Mouse (Mus musculus) forebrain, embryonic 13.5 days (tissue): ENCODE measurements around the gene Tmem185a. TPM values are rescaled to one million over a fixed set of nuclear protein-coding genes. Genes with fewer than 3 reads are reported as not detected.
"Not testable (repeated sequence)": the region's sequence is repeated elsewhere in the genome, so short reads cannot be mapped to it uniquely, and the experiment has no call there.

ENCODE experiments used
- ATAC-seq: fragments of 200-750 bp; cut with Nextera tagmentation; 2 replicates; pipeline ENCODE4 v1.8.0; 2017
- H3K27ac ChIP-seq: fragments of 300-500 bp; sonication (generic); 2 replicates; pipeline ENCODE4 v1.5.1; 2015; ENCODE audit warnings: inconsistent platforms, mild to moderate bottlenecking, moderate library complexity
- H3K27me3 ChIP-seq: fragments of 300-500 bp; sonication (generic); 2 replicates; pipeline ENCODE4 v1.6.1; 2015; ENCODE audit warnings: mild to moderate bottlenecking, inconsistent platforms
- H3K36me3 ChIP-seq: fragments of 300-500 bp; sonication (generic); 2 replicates; pipeline ENCODE4 v1.6.1; 2015; ENCODE audit warnings: mild to moderate bottlenecking, inconsistent platforms; ENCODE audit not compliant: poor library complexity, severe bottlenecking
- H3K4me1 ChIP-seq: fragments of 300-500 bp; sonication (generic); 2 replicates; pipeline ENCODE4 v1.6.1; 2015; ENCODE audit warnings: inconsistent platforms
- H3K4me2 ChIP-seq: fragments of 300-500 bp; sonication (generic); 2 replicates; pipeline ENCODE4 v1.6.1; 2015; ENCODE audit warnings: inconsistent platforms, mild to moderate bottlenecking, moderate library complexity
- H3K4me3 ChIP-seq: fragments of 300-500 bp; sonication (generic); 2 replicates; pipeline ENCODE4 v1.5.1; 2015; ENCODE audit warnings: mild to moderate bottlenecking, inconsistent platforms
- H3K9ac ChIP-seq: fragments of 300-500 bp; sonication (generic); 2 replicates; pipeline ENCODE4 v1.6.1; 2015; ENCODE audit warnings: mild to moderate bottlenecking, inconsistent platforms
- H3K9me3 ChIP-seq: fragments of 300-500 bp; sonication (generic); replicated peaks from 2 replicates; pipeline ENCODE4 v1.6.1; 2016; ENCODE audit warnings: inconsistent platforms
- WGBS: fragments of 180-500 bp; shearing (Covaris S2); methylation state at CpG from one replicate; pipeline ENCODE4 v1.1.7; 2015; 5-methylcytosine and 5-hydroxymethylcytosine counted together
- polyA plus RNA-seq: library from polyadenylated mRNA; unstranded; fragments of >200 nt; fragmentation: Nextera tagmentation; extraction: Ambion mirVana; gene quantifications from 2 replicates; pipeline ENCODE4 v1.2.1, GENCODE M21; 2015

Tmem185a gene
- polyA plus RNA-seq = 44.6 and 47.7 TPM in 2 replicates

- Histone ChIP-seq H3K9ac (peak within 1 kb of the TSS; percentile 72), H3K27me3 (no peaks in the 10 kb centered on the region), H3K4me2 (peak within 1 kb of the TSS; percentile 60), H3K4me1 (peaks cover 7% of the 10 kb centered on the region), H3K36me3 (no peaks in the 10 kb centered on the region), H3K9me3 (no peaks in the 10 kb centered on the region), H3K4me3 (peak within 1 kb of the TSS; percentile 52), H3K27ac (peak within 1 kb of the TSS; percentile 85)
- peak; percentile 95 for ATAC-seq
- 19% methylated on average over 29 of the region's 42 CpGs for WGBS
These were observed at the start of gene Tmem185a for GRCm38 (mm10) chrX:70476792-70477776. Gene Tmem185a (minus strand): TSS chrX:70477180.

GRCm38 (mm10) chrX:70514413-70514812 lies 37.4 kb upstream of the Tmem185a start:
- not testable (repeated sequence) for H3K4me1 ChIP-seq, H3K4me3 ChIP-seq, H3K27me3 ChIP-seq, H3K27ac ChIP-seq, H3K9me3 ChIP-seq, H3K36me3 ChIP-seq, H3K4me2 ChIP-seq, H3K9ac ChIP-seq, ATAC-seq
- WGBS = 79% methylated on average over 3 of the region's 3 CpGs

GRCm38 (mm10) chrX:70487328-70487727 lies 10.3 kb upstream of the Tmem185a start:
- ATAC-seq = not testable (repeated sequence)

GRCm38 (mm10) chrX:70482154-70482553 lies 5.2 kb upstream of the Tmem185a start:
- Histone ChIP-seq H3K4me1 (no peaks in the 10 kb centered on the region), H3K4me3 (no peak overlapping the region), H3K9me3 (no peaks in the 10 kb centered on the region), H3K27me3 (no peaks in the 10 kb centered on the region), H3K4me2 (no peak overlapping the region), H3K27ac (no peak overlapping the region), H3K9ac (no peak overlapping the region), H3K36me3 (no peaks in the 10 kb centered on the region)
- 58% methylated on average over 2 of the region's 2 CpGs for WGBS
- ATAC-seq = no peak

More at GRCm38 (mm10) chrX:70487328-70487727, 10.3 kb upstream of the Tmem185a start:
- H3K27me3 ChIP-seq, H3K9ac ChIP-seq, H3K27ac ChIP-seq, H3K4me2 ChIP-seq, H3K36me3 ChIP-seq, H3K9me3 ChIP-seq, H3K4me3 ChIP-seq, H3K4me1 ChIP-seq: not testable (repeated sequence)
- WGBS = no CpG with 5 or more reads among the region's 1 CpGs

- H3K4me1 ChIP-seq = peaks cover 7% of the 10 kb centered on the region
- H3K4me3 ChIP-seq = no peak overlapping the region
- H3K27me3 ChIP-seq = no peaks in the 10 kb centered on the region
- no peak overlapping the region for H3K4me2 ChIP-seq
- H3K27ac ChIP-seq = no peak overlapping the region
- H3K36me3 ChIP-seq = no peaks in the 10 kb centered on the region
- WGBS = 57% methylated on average over 5 of the region's 5 CpGs
- H3K9ac ChIP-seq = no peak overlapping the region
- ATAC-seq = no peak
- H3K9me3 ChIP-seq = no peaks in the 10 kb centered on the region
These were observed 1.7 kb upstream of the Tmem185a start for GRCm38 (mm10) chrX:70478701-70479100.

- WGBS = 71% methylated on average over 3 of the region's 3 CpGs
- Histone ChIP-seq H3K9ac (no peak overlapping the region), H3K27ac (no peak overlapping the region), H3K4me2 (peak overlapping the region; percentile 60), H3K9me3 (no peaks in the 10 kb centered on the region), H3K4me1 (peaks cover 7% of the 10 kb centered on the region), H3K4me3 (peak overlapping the region; percentile 52; the same call in 1 of the 2 replicates), H3K27me3 (no peaks in the 10 kb centered on the region), H3K36me3 (no peaks in the 10 kb centered on the region)
- ATAC-seq = no peak
These were observed 1.7 kb downstream of the Tmem185a start for GRCm38 (mm10) chrX:70475215-70475765.

GRCm38 (mm10) chrX:70466897-70467296 lies 10.1 kb downstream of the Tmem185a start:
- Histone ChIP-seq H3K4me1 (no peaks in the 10 kb centered on the region), H3K4me2 (no peak overlapping the region), H3K9me3 (no peaks in the 10 kb centered on the region), H3K4me3 (no peak overlapping the region), H3K36me3 (0 out of 2 replicates have a peak, but pooled peaks cover 9% of the 10 kb centered on the region), H3K9ac (no peak overlapping the region), H3K27me3 (no peaks in the 10 kb centered on the region), H3K27ac (no peak overlapping the region)
- WGBS = 88% methylated on average over 1 of the region's 1 CpGs
- no peak for ATAC-seq

GRCm38 (mm10) chrX:70465489-70465888 lies 11.5 kb downstream of the Tmem185a start:
- Histone ChIP-seq H3K9ac (no peak overlapping the region), H3K36me3 (peaks cover 21% of the 10 kb centered on the region), H3K27me3 (no peaks in the 10 kb centered on the region), H3K4me1 (no peaks in the 10 kb centered on the region), H3K27ac (no peak overlapping the region), H3K4me2 (no peak overlapping the region), H3K4me3 (no peak overlapping the region), H3K9me3 (no peaks in the 10 kb centered on the region)
- 50% methylated on average over 2 of the region's 2 CpGs for WGBS
- ATAC-seq = no peak

GRCm38 (mm10) chrX:70463621-70464020 lies 13.4 kb downstream of the Tmem185a start:
- Histone ChIP-seq H3K9ac (no peak overlapping the region), H3K9me3 (no peaks in the 10 kb centered on the region), H3K4me3 (no peak overlapping the region), H3K36me3 (peaks cover 28% of the 10 kb centered on the region), H3K4me2 (no peak overlapping the region), H3K27me3 (no peaks in the 10 kb centered on the region), H3K27ac (no peak overlapping the region), H3K4me1 (no peaks in the 10 kb centered on the region)
- 85% methylated on average over 5 of the region's 5 CpGs for WGBS
- ATAC-seq = no peak

GRCm38 (mm10) chrX:70452359-70452758 lies 24.6 kb downstream of the Tmem185a start:
- H3K4me3 ChIP-seq, H3K9me3 ChIP-seq, H3K27ac ChIP-seq, H3K36me3 ChIP-seq, H3K4me2 ChIP-seq, H3K9ac ChIP-seq, H3K4me1 ChIP-seq, H3K27me3 ChIP-seq, ATAC-seq: not testable (repeated sequence)
- WGBS = no CpG with 5 or more reads among the region's 1 CpGs

GRCm38 (mm10) chrX:70425473-70425872 lies 51.5 kb downstream of the Tmem185a start:
- not testable (repeated sequence) for H3K4me3 ChIP-seq, ATAC-seq, H3K36me3 ChIP-seq, H3K4me1 ChIP-seq, H3K27ac ChIP-seq, H3K9ac ChIP-seq, H3K4me2 ChIP-seq, H3K27me3 ChIP-seq, H3K9me3 ChIP-seq
- 81% methylated on average over 3 of the region's 3 CpGs for WGBS
